Mouse (Mus musculus): ENCODE data around the gene Ubqln3. TPM values are rescaled to one million over a fixed set of nuclear protein-coding genes. Genes with fewer than 3 reads are reported as not detected.

Ubqln3 gene
- polyA plus RNA-seq (2015; fragmentation: Nextera tagmentation; extraction: Ambion mirVana) = not detected in 2 replicates

DNA sequence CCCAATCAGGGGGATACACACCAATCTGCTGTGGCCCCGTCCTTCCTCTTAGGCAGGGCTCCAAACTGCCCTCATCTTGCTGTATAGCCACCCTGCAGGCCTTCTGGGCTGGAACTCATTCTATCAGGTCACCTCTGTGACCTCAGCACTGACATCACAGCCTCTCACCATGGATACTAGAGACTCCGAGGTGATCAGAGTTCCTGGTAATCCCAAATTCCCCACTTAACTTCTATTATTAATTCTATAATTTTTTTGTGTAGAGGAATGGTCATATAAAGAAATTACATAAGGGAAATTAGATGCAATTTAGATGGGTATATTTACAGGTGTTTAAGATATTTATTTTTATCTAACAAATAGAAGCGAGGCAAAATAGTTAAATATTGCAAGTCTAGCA, at the start of gene Ubqln3:
Gene Ubqln3 (minus strand): TSS at position 101 of the 400 bp plus-strand sequence.

DNA sequence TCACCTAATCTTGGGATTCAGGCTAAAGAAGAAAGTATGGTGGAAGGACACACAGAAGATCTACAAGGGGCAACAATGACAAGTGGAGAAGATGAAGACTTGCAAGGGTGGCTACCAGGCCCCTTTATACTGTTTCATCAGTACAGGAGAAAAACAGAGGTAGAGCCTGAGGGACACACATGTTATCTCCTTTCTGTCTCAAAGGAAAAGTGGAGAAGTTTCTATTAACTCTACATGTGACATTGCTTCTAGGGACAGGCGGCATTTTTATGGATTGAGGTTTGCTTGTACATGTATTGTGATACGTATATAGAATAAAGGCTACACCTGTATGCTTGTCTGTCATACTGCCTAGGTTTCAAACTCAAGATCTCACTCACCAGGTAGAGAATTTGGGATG, 40.2 kb upstream of the Ubqln3 start, which contains the start of gene Olfr648:
Gene Olfr648 (minus strand): TSS at position 101 of the 400 bp plus-strand sequence.

DNA sequence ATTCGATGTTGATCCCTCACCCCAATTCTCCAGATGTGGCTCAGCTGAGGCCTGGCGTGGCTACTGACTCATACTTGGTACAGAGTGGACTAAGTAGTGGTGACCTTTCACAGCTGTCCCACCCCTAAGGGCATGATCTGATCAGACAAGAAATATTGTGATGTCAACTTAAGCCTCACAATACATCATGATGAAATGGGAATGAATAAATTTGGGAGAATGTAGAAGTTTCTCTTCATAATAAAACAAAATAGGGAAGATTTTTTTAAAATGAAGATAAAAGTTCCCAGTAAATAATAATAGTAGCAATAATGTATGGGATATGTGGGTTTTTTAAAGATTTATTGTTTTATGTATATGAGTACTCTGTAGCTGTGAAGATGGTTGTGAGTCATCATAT, 7.4 kb upstream of the Ubqln3 start, which contains the start of gene Ubqlnl:
Gene Ubqlnl (minus strand): TSS at position 101 of the 400 bp plus-strand sequence.

DNA sequence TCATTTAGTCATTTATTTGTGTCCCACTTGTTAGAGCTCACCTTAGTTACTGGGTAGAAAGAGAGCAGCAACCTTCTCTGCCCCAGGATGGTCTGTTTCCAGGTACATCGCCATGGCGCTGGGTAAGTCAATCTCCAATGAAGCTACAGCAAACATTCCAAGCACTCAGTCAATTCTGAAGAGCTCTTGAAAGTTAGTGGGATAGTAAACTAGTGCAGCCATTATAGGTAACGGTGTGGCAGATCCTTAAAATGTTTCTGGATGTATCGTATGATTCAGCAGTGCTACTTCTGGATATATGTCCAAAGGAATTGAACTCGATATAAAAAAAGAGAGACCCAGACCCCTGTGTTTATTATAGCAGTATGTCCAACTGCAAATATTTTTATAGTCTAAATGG, 5.8 kb downstream of the Ubqln3 start, which contains the start of gene Olfr643:
Gene Olfr643 (minus strand): TSS at position 101 of the 400 bp plus-strand sequence.

DNA sequence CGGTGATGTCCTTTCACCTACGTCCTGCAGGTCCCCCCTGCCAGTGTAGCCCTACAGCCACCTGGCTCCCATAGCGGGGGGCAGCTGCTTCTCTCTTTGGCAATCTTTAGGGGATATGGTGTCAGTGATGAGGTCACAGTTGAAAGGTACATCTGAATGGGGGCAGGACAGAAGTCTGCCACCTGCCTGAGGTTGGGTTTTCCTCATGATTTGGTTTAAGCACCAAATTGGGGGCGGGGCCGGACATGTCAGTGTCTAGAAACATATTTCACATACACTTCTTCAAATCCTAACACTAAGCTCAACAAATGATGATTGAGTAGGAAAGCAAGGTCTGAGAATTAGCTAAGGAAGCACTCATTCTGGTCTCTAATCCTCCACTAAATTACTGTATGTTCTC, 13.4 kb downstream of the Ubqln3 start, which contains the start of gene Ubqln5:
Gene Ubqln5 (minus strand): TSS at position 101 of the 400 bp plus-strand sequence.

DNA sequence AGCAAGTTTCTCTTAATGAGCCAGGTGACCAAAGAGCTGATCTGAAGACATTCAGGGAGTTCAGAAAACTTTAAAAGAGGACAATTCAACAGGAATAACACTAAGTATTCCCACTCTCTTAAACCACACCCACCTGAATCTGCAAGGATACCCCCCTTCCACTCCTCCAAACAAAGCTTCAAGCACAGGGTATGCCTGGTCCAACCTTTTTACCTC, 38.4 kb downstream of the Ubqln3 start, which contains the start of gene Olfr646:
Gene Olfr646 (plus strand): TSS at position 117 of the 216 bp plus-strand sequence.

Other genes starting within 250 kb of the Ubqln3 start
- not detected in 2 replicates for gene Olfr64, start 248.8 kb downstream of the Ubqln3 start, polyA plus RNA-seq (2015; fragmentation: Nextera tagmentation; extraction: Ambion mirVana)
- not detected in 2 replicates for gene Olfr65, start 239.8 kb downstream of the Ubqln3 start, polyA plus RNA-seq (2015; fragmentation: Nextera tagmentation; extraction: Ambion mirVana)
- not detected in 2 replicates for gene Olfr631, start 214.5 kb downstream of the Ubqln3 start, polyA plus RNA-seq (2015; fragmentation: Nextera tagmentation; extraction: Ambion mirVana)
- not detected in 2 replicates for gene Olfr632, start 208.9 kb downstream of the Ubqln3 start, polyA plus RNA-seq (2015; fragmentation: Nextera tagmentation; extraction: Ambion mirVana)
- not detected in 2 replicates for gene Olfr633, start 198.8 kb downstream of the Ubqln3 start, polyA plus RNA-seq (2015; fragmentation: Nextera tagmentation; extraction: Ambion mirVana)
- gene Olfr635, start 172.1 kb downstream of the Ubqln3 start, polyA plus RNA-seq (2015; fragmentation: Nextera tagmentation; extraction: Ambion mirVana) = not detected in 2 replicates
- gene Olfr638, start 144.5 kb downstream of the Ubqln3 start, polyA plus RNA-seq (2015; fragmentation: Nextera tagmentation; extraction: Ambion mirVana) = not detected in 2 replicates
- not detected in 2 replicates for gene Olfr639, start 126.0 kb downstream of the Ubqln3 start, polyA plus RNA-seq (2015; fragmentation: Nextera tagmentation; extraction: Ambion mirVana)
- gene Olfr640, start 117.7 kb downstream of the Ubqln3 start, polyA plus RNA-seq (2015; fragmentation: Nextera tagmentation; extraction: Ambion mirVana) = not detected in 2 replicates
- not detected in 2 replicates for gene Olfr641, start 107.8 kb downstream of the Ubqln3 start, polyA plus RNA-seq (2015; fragmentation: Nextera tagmentation; extraction: Ambion mirVana)
- not detected in 2 replicates for gene Olfr642, start 90.6 kb downstream of the Ubqln3 start, polyA plus RNA-seq (2015; fragmentation: Nextera tagmentation; extraction: Ambion mirVana)
- not detected in 2 replicates for gene 4930516K23Rik, start 81.8 kb downstream of the Ubqln3 start, polyA plus RNA-seq (2015; fragmentation: Nextera tagmentation; extraction: Ambion mirVana)
- not detected in 2 replicates for gene Olfr644, start 71.4 kb downstream of the Ubqln3 start, polyA plus RNA-seq (2015; fragmentation: Nextera tagmentation; extraction: Ambion mirVana)
- gene Olfr645, start 57.8 kb downstream of the Ubqln3 start, polyA plus RNA-seq (2015; fragmentation: Nextera tagmentation; extraction: Ambion mirVana) = not detected in 2 replicates
- gene Olfr646, start 38.4 kb downstream of the Ubqln3 start, polyA plus RNA-seq (2015; fragmentation: Nextera tagmentation; extraction: Ambion mirVana) = not detected in 2 replicates
- not detected in 2 replicates for gene Ubqln5, start 13.5 kb downstream of the Ubqln3 start, polyA plus RNA-seq (2015; fragmentation: Nextera tagmentation; extraction: Ambion mirVana)
- not detected in 2 replicates for gene Olfr643, start 5.9 kb downstream of the Ubqln3 start, polyA plus RNA-seq (2015; fragmentation: Nextera tagmentation; extraction: Ambion mirVana)
- gene Ubqlnl, start 7.3 kb upstream of the Ubqln3 start, polyA plus RNA-seq (2015; fragmentation: Nextera tagmentation; extraction: Ambion mirVana) = not detected in 2 replicates
- not detected in 2 replicates for gene Olfm5, start 21.6 kb upstream of the Ubqln3 start, polyA plus RNA-seq (2015; fragmentation: Nextera tagmentation; extraction: Ambion mirVana)
- gene Olfr648, start 40.1 kb upstream of the Ubqln3 start, polyA plus RNA-seq (2015; fragmentation: Nextera tagmentation; extraction: Ambion mirVana) = 0.05 TPM in 1 of 2 replicates, not detected in the other
- not detected in 2 replicates for gene Olfr649, start 52.7 kb upstream of the Ubqln3 start, polyA plus RNA-seq (2015; fragmentation: Nextera tagmentation; extraction: Ambion mirVana)
- 0.56 and 0.97 TPM in 2 replicates for gene Trim6, start 75.5 kb upstream of the Ubqln3 start, polyA plus RNA-seq (2015; fragmentation: Nextera tagmentation; extraction: Ambion mirVana)
- 1.7 and 2.2 TPM in 2 replicates for gene Trim34a, start 101.2 kb upstream of the Ubqln3 start, polyA plus RNA-seq (2015; fragmentation: Nextera tagmentation; extraction: Ambion mirVana)
- gene Trim5, start 144.8 kb upstream of the Ubqln3 start, polyA plus RNA-seq (2015; fragmentation: Nextera tagmentation; extraction: Ambion mirVana) = 0.45 and 0.63 TPM in 2 replicates
- gene Trim12a, start 172.2 kb upstream of the Ubqln3 start, polyA plus RNA-seq (2015; fragmentation: Nextera tagmentation; extraction: Ambion mirVana) = 5.1 and 5.9 TPM in 2 replicates
- 0.10 TPM in 1 of 2 replicates, not detected in the other for gene Trim34b, start 186.2 kb upstream of the Ubqln3 start, polyA plus RNA-seq (2015; fragmentation: Nextera tagmentation; extraction: Ambion mirVana)
- gene Trim12c, start 210.1 kb upstream of the Ubqln3 start, polyA plus RNA-seq (2015; fragmentation: Nextera tagmentation; extraction: Ambion mirVana) = 1.6 and 2.2 TPM in 2 replicates
- gene Trim30b, start 226.6 kb upstream of the Ubqln3 start, polyA plus RNA-seq (2015; fragmentation: Nextera tagmentation; extraction: Ambion mirVana) = 0.12 and 0.28 TPM in 2 replicates

All from skeletal muscle tissue, postnatal 0 days (tissue).